Mouse (Mus musculus) MEL (cell line): ENCODE results near the gene Tmcc3. TPM values are rescaled to one million over a fixed set of nuclear protein-coding genes. Genes with fewer than 3 reads are reported as not detected.

Experiments
- DNase-seq: peaks from one replicate; pipeline ENCODE4 v3.0.0; 2011; ENCODE audit warnings: low read depth, low spot score
- H3K27ac ChIP-seq: 2 replicates; pipeline ENCODE4 v1.5.1; 2012; ENCODE audit warnings: low read depth, mild to moderate bottlenecking, control low read depth, low read length, moderate library complexity; ENCODE audit not compliant: control insufficient read depth
- H3K27me3 ChIP-seq, 2 experiments: fragments of 150-350 bp in 1 of 2; sonication (generic) in 1 of 2; 2 replicates each; pipeline ENCODE4 v1.6.1; 2012; ENCODE audit warnings: low read length in 2 of 2, mild to moderate bottlenecking in 2 of 2, improper control_type of control experiment in 1 of 2, moderate library complexity in 1 of 2; ENCODE audit not compliant: insufficient read depth in 2 of 2, control insufficient read depth in 1 of 2
- H3K36me3 ChIP-seq, 2 experiments: 2 replicates each; pipeline ENCODE4 v1.6.1; 2012 to 2014; ENCODE audit warnings: low read length in 2 of 2, improper control_type of control experiment in 1 of 2, inconsistent platforms in 1 of 2, mild to moderate bottlenecking in 1 of 2; ENCODE audit not compliant: insufficient read depth in 2 of 2, control insufficient read depth in 1 of 2
- H3K4me1 ChIP-seq, 2 experiments: fragments of 150-350 bp in 1 of 2; sonication (generic) in 1 of 2; 2 replicates each; pipeline ENCODE4 v1.6.1; 2012; ENCODE audit warnings: low read length in 2 of 2, improper control_type of control experiment in 1 of 2, mild to moderate bottlenecking in 1 of 2; ENCODE audit not compliant: insufficient read depth in 2 of 2, control insufficient read depth in 1 of 2
- H3K4me3 ChIP-seq, 2 experiments: fragments of 150-350 bp in 1 of 2; sonication (generic) in 1 of 2; 2 replicates each; pipeline ENCODE4 v1.5.1; 2012; ENCODE audit warnings: low read depth in 2 of 2, low read length in 2 of 2, mild to moderate bottlenecking in 2 of 2, moderate library complexity in 2 of 2, control low read depth in 1 of 2, improper control_type of control experiment in 1 of 2; ENCODE audit not compliant: control insufficient read depth in 1 of 2, insufficient read depth in 1 of 2
- H3K79me2 ChIP-seq: 2 replicates; pipeline ENCODE4 v1.6.1; 2012; ENCODE audit warnings: mild to moderate bottlenecking, low read length, moderate library complexity; ENCODE audit not compliant: control insufficient read depth, poor library complexity, insufficient read depth
- H3K9ac ChIP-seq: 2 replicates; pipeline ENCODE4 v1.6.1; 2012; ENCODE audit warnings: low read depth, mild to moderate bottlenecking, control low read depth, low read length, moderate library complexity; ENCODE audit not compliant: control insufficient read depth, poor library complexity, severe bottlenecking
- H3K9me3 ChIP-seq: fragments of 150-350 bp; sonication (generic); replicated peaks from 2 replicates; pipeline ENCODE4 v1.6.1; 2012; ENCODE audit warnings: mild to moderate bottlenecking, low read length, improper control_type of control experiment, moderate library complexity; ENCODE audit not compliant: insufficient read depth
- BHLHE40 ChIP-seq: IDR thresholded peaks from 2 replicates; pipeline ENCODE4 v1.6.1; 2012; ENCODE audit warnings: low read depth, mild to moderate bottlenecking, inconsistent platforms, low read length, improper control_type of control experiment, borderline replicate concordance
- CHD1 ChIP-seq: IDR thresholded peaks from 2 replicates; pipeline ENCODE4 v1.6.1; 2012; ENCODE audit warnings: low read depth, mild to moderate bottlenecking, inconsistent platforms, low read length, improper control_type of control experiment
- EP300 ChIP-seq, 2 experiments: IDR thresholded peaks; 2 replicates each; pipeline ENCODE4 v1.6.1; 2011; ENCODE audit warnings: improper control_type of control experiment in 2 of 2, low read length in 2 of 2, low read depth in 1 of 2, mild to moderate bottlenecking in 1 of 2
- ETS1 ChIP-seq: IDR thresholded peaks from 2 replicates; pipeline ENCODE4 v1.6.1; 2012; ENCODE audit warnings: low read depth, mild to moderate bottlenecking, inconsistent platforms, low read length, improper control_type of control experiment, moderate library complexity
- HCFC1 ChIP-seq: IDR thresholded peaks from 2 replicates; pipeline ENCODE4 v1.6.1; 2012; ENCODE audit warnings: low read depth, mild to moderate bottlenecking, inconsistent platforms, low read length, improper control_type of control experiment, moderate library complexity
- JUND ChIP-seq: IDR thresholded peaks from 2 replicates; pipeline ENCODE4 v1.6.1; 2011; ENCODE audit warnings: low read depth, mild to moderate bottlenecking, improper control_type of control experiment, low read length
- KAT2A ChIP-seq: conservative IDR thresholded peaks from 2 replicates; pipeline ENCODE4 v1.6.1; 2012; ENCODE audit warnings: low read depth, low read length, improper control_type of control experiment, inconsistent platforms
- MAFK ChIP-seq: IDR thresholded peaks from 2 replicates; pipeline ENCODE4 v1.6.1; 2011; ENCODE audit warnings: low read depth, mild to moderate bottlenecking, low read length, improper control_type of control experiment, borderline replicate concordance
- MAX ChIP-seq: IDR thresholded peaks from 2 replicates; pipeline ENCODE4 v1.6.1; 2011; ENCODE audit warnings: low read length, improper control_type of control experiment
- MAZ ChIP-seq: IDR thresholded peaks from 2 replicates; pipeline ENCODE4 v1.6.1; 2012; ENCODE audit warnings: low read depth, mild to moderate bottlenecking, inconsistent platforms, low read length, improper control_type of control experiment
- MEF2A ChIP-seq: IDR thresholded peaks from 2 replicates; pipeline ENCODE4 v1.6.1; 2014; ENCODE audit warnings: low read depth, mild to moderate bottlenecking, inconsistent platforms, low read length, improper control_type of control experiment; ENCODE audit not compliant: poor library complexity, insufficient replicate concordance, severe bottlenecking; ENCODE audit errors: extremely low read depth
- NELFE ChIP-seq: IDR thresholded peaks from 2 replicates; pipeline ENCODE4 v1.6.1; 2011; ENCODE audit warnings: low read depth, low read length, improper control_type of control experiment
- NRF1 ChIP-seq: IDR thresholded peaks from 2 replicates; pipeline ENCODE4 v1.6.1; 2014; ENCODE audit warnings: low read depth, mild to moderate bottlenecking, inconsistent platforms, low read length, improper control_type of control experiment, moderate library complexity; ENCODE audit not compliant: poor library complexity, insufficient read depth, severe bottlenecking
- POLR2A ChIP-seq, 2 experiments: IDR thresholded peaks; 2 replicates each; pipeline ENCODE4 v1.6.1; 2011 to 2012; ENCODE audit warnings: low read length in 2 of 2, mild to moderate bottlenecking in 2 of 2, control low read depth in 1 of 2, improper control_type of control experiment in 1 of 2, low read depth in 1 of 2, moderate library complexity in 1 of 2; ENCODE audit not compliant: control insufficient read depth in 1 of 2, insufficient read depth in 1 of 2, poor library complexity in 1 of 2
- POLR2AphosphoS2 ChIP-seq: IDR thresholded peaks from 2 replicates; pipeline ENCODE4 v1.6.1; 2011; ENCODE audit warnings: low read length, improper control_type of control experiment
- RAD21 ChIP-seq: IDR thresholded peaks from 2 replicates; pipeline ENCODE4 v1.6.1; 2011; ENCODE audit warnings: mild to moderate bottlenecking, low read depth, low read length, improper control_type of control experiment
- RCOR1 ChIP-seq: IDR thresholded peaks from 2 replicates; pipeline ENCODE4 v1.6.1; 2012; ENCODE audit warnings: low read depth, mild to moderate bottlenecking, inconsistent platforms, low read length, improper control_type of control experiment
- SIN3A ChIP-seq: IDR thresholded peaks from 2 replicates; pipeline ENCODE4 v1.6.1; 2012; ENCODE audit warnings: low read length, improper control_type of control experiment, inconsistent platforms
- TAL1 ChIP-seq: IDR thresholded peaks from 2 replicates; pipeline ENCODE4 v1.6.1; 2012; ENCODE audit warnings: mild to moderate bottlenecking, inconsistent platforms, low read length, moderate library complexity, mixed read lengths
- TCF12 ChIP-seq: IDR thresholded peaks from 2 replicates; pipeline ENCODE4 v1.6.1; 2014; ENCODE audit warnings: low read depth, mild to moderate bottlenecking, inconsistent platforms, low read length, improper control_type of control experiment, moderate library complexity
- UBTF ChIP-seq: IDR thresholded peaks from 2 replicates; pipeline ENCODE4 v1.6.1; 2012; ENCODE audit warnings: low read depth, mild to moderate bottlenecking, inconsistent platforms, low read length, improper control_type of control experiment, moderate library complexity, borderline replicate concordance; ENCODE audit not compliant: insufficient read depth
- USF1 ChIP-seq: IDR thresholded peaks from 2 replicates; pipeline ENCODE4 v1.6.1; 2014; ENCODE audit warnings: low read depth, mild to moderate bottlenecking, inconsistent platforms, low read length, improper control_type of control experiment, moderate library complexity
- USF2 ChIP-seq, 2 experiments: IDR thresholded peaks; 2 replicates each; pipeline ENCODE4 v1.6.1; 2011 to 2012; ENCODE audit warnings: improper control_type of control experiment in 2 of 2, low read length in 2 of 2, borderline replicate concordance in 1 of 2, inconsistent platforms in 1 of 2, low read depth in 1 of 2, mild to moderate bottlenecking in 1 of 2; ENCODE audit not compliant: insufficient read depth in 1 of 2
- ZC3H11A ChIP-seq: IDR thresholded peaks from 2 replicates; pipeline ENCODE4 v1.6.1; 2012; ENCODE audit warnings: low read depth, mild to moderate bottlenecking, inconsistent platforms, low read length, improper control_type of control experiment
- ZKSCAN1 ChIP-seq: IDR thresholded peaks from 2 replicates; pipeline ENCODE4 v1.6.1; 2012; ENCODE audit warnings: low read depth, mild to moderate bottlenecking, inconsistent platforms, low read length, improper control_type of control experiment, moderate library complexity
- ZMIZ1 ChIP-seq: IDR thresholded peaks from 2 replicates; pipeline ENCODE4 v1.6.1; 2012; ENCODE audit warnings: low read depth, mild to moderate bottlenecking, inconsistent platforms, low read length, improper control_type of control experiment, moderate library complexity
- ZNF384 ChIP-seq: IDR thresholded peaks from 2 replicates; pipeline ENCODE4 v1.6.1; 2012; ENCODE audit warnings: low read depth, mild to moderate bottlenecking, inconsistent platforms, low read length, improper control_type of control experiment
- polyA plus RNA-seq, 2 experiments: library from polyadenylated mRNA; stranded (reverse) in 1 of 2; unstranded in 1 of 2; fragments of >175 nt in 1 of 2; fragments of >200 nt in 1 of 2; gene quantifications; 2 replicates each; pipeline versions ENCODE4 v1.2.1 to v1.2.4; 2012; ENCODE audit warnings: low replicate concordance in 2 of 2, low read depth in 1 of 2; ENCODE audit not compliant: insufficient read length in 2 of 2, insufficient read depth in 1 of 2, missing spikeins in 1 of 2
- total RNA-seq: library from RNA; depleted of rRNA; stranded (reverse); fragments of 300-350 nt; gene quantifications from 2 replicates; pipeline ENCODE4 v1.2.3, GENCODE M21; 2012

Gene Tmcc3
- total and polyA plus RNA-seq, 3 experiments: 1.3 to 2.6 TPM; not detected in 1

DNA sequence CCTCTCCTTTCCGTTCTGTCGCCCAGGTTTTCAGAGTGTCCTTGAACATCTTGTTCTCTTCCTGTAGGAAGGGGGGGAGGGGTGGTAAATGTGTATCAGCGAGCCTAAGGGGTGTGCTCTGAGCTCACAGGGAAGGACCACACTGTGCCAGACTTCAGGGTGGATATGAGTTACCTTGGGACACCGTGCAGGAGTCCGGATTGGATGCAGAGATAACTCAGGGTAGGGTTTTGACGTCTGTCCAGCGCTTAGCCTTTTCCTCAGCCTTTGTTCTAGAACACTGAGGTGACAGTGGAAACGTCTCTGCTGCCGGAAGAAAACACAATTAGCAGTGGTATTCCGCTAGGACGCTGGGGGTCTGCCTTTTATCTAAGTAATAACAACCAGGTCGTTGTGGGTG lies 261.0 kb downstream of the Tmcc3 start:
- no peaks in the 10 kb centered on the region for H3K79me2 ChIP-seq
- no peak overlapping the region for H3K4me3 ChIP-seq
- H3K9me3 ChIP-seq: no peaks in the 10 kb centered on the region
- no peaks in the 10 kb centered on the region for H3K27me3 ChIP-seq
- no peak overlapping the region for H3K9ac ChIP-seq
- no peak for TF ChIP-seq POLR2AphosphoS2
- no peak for TF ChIP-seq RCOR1
- TF ChIP-seq ZMIZ1: no peak
- TF ChIP-seq USF2 (IDR thresholded peaks at IDR 0.05; ENCODE audit: borderline replicate concordance in 1 of 2, insufficient read depth in 1 of 2, low read depth in 1 of 2, low read length in 2 of 2): no peak
- no peak for TF ChIP-seq TAL1
- no peak for TF ChIP-seq ETS1
- no peak for TF ChIP-seq NRF1
- TF ChIP-seq EP300 (IDR thresholded peaks at IDR 0.05; ENCODE audit: low read depth in 1 of 2, low read length in 2 of 2): no peak
- no peak for TF ChIP-seq CHD1
- no peak for TF ChIP-seq HCFC1
- no peak for TF ChIP-seq POLR2A (IDR thresholded peaks at IDR 0.05; ENCODE audit: control insufficient read depth in 1 of 2, insufficient read depth in 1 of 2, low read depth in 1 of 2, low read length in 2 of 2, poor library complexity in 1 of 2)
- no peak for TF ChIP-seq ZKSCAN1
- TF ChIP-seq NELFE: no peak
- no peak for TF ChIP-seq UBTF
- TF ChIP-seq KAT2A: no peak
- no peak for TF ChIP-seq ZNF384
- no peak for TF ChIP-seq BHLHE40
- H3K36me3 ChIP-seq: peaks cover 0 to 21% of the 10 kb centered on the region in 2 experiments; a peak in 2 of 4 replicates
- DNase-seq: no peak
- H3K27ac ChIP-seq: no peak overlapping the region
- H3K4me1 ChIP-seq: peaks cover 9 to 41% of the 10 kb centered on the region in 2 experiments; a peak in 3 of 4 replicates

DNA sequence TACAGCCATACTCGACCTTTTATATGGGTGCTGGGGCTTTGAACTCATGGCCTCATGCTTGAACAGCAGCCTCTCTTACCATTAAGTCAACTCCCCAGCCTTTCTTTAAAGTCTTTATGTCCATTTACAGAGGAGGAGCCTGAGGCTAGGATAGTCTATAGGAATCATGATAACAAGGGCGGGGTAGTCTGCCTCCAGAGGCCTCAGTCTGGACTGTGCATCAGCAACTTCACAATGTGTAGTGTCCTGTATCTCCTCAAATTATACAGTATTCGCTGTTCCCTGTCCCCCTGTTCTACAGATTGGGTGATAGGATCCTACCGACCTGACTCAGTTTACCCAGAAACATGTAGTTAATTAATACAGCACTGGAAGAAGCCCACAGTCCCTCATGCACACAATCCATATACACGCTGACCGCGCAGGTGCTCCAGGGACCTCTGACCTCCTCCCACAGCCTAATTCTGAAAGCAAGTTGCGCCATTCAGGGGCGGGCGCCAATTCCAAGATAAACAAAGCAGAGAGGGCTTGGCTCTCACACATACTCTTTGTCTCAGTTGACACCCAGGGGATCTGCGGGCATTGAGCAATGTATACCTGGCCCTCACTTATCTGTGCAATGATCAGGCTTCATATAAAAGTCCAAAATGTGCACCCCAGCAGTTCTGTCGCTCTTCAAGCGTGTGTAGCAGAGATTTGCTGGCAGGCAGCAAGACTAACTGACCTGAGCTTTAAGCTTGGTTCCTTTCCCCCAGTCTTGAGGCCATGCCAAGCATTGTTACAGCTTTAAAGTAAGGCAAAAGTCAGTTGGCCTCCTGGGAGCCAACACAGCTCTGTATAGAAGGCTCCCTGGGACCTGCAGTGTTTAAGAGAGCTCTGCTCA lies 262.9 kb downstream of the Tmcc3 start:
- Histone ChIP-seq H3K36me3 (peaks cover 0 to 19% of the 10 kb centered on the region in 2 experiments; a peak in 2 of 4 replicates), H3K79me2 (no peaks in the 10 kb centered on the region), H3K27me3 (no peaks in the 10 kb centered on the region), H3K27ac (no peak overlapping the region), H3K9ac (no peak overlapping the region), H3K9me3 (no peaks in the 10 kb centered on the region), H3K4me1 (peaks cover 8 to 34% of the 10 kb centered on the region in 2 experiments; a peak in 3 of 4 replicates), H3K4me3 (no peak overlapping the region)
- DNase-seq: no peak
- TF ChIP-seq POLR2AphosphoS2: no peak
- no peak for TF ChIP-seq SIN3A
- TF ChIP-seq MEF2A: no peak
- TF ChIP-seq RAD21: no peak
- TF ChIP-seq MAFK: no peak
- no peak for TF ChIP-seq MAZ
- no peak for TF ChIP-seq MAX
- no peak for TF ChIP-seq TCF12
- TF ChIP-seq ZC3H11A: no peak
- TF ChIP-seq ZNF384: no peak
- TF ChIP-seq NELFE: no peak
- no peak for TF ChIP-seq HCFC1
- no peak for TF ChIP-seq TAL1
- no peak for TF ChIP-seq CHD1
- TF ChIP-seq USF1: no peak
- no peak for TF ChIP-seq EP300 (IDR thresholded peaks at IDR 0.05; ENCODE audit: low read depth in 1 of 2, low read length in 2 of 2)
- TF ChIP-seq JUND: no peak
